Mouse (Mus musculus): ENCODE measurements around the gene Krt31.

Gene Krt31

DNA sequence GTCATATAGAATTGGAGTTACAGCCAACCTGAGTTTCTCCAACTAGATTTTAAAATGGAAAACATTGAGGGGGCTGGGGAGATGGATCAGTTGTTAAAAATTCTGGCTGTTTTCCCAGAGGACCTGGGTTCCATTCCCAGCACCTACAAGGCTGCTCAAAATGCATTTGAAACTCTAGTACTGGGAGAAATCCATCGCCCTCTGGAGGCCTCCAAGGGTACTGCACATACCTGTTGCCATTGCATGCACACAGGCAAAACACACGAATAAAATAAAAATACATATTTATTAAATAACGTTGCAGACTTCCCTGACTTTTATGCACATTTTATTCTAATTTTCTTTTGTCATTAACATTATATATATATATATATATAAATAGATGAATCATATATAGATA, 43.7 kb downstream of the Krt31 start:
- in situ Hi-C loops (cut with MboI, MseI) = no loop called here

DNA sequence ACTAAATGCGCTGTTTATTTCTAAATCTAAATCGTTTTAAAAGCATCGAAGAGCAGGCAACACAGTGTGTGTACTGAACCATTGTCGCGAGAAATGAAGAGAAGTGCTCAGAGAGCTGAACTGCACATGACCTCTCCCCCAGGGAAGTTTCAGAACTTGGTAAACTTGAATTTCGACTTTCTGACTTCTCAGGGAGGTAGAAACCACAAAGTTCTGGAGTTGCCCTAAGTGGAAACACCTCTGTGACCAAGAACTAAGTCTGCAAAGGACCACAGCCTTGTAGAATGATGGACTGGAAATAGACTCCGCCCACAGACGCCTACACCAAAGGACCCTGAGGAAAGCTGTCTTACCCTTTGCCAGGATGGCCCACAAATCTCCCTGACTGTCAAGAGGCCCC, 44.4 kb downstream of the Krt31 start:
- in situ Hi-C loops (cut with MboI, MseI) = no loop called here

DNA sequence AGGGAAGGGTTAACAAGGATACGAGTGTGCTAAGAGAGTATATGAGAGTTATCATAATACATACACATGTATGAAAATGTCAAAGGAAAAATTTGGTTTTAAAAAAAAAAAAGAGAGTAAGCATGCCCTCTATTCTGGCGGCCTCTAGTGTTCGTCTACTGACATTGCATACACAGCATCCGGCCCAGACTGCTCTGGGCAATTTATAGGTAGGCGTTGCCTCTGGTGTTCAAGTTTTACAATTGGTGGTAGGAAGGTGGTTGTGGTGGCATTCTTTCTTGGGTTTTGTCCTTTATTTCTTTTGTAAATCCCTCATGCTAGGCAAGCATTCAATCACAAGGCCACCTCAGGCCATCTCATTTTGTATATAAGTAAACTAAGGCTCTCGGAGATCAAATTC, 45.5 kb downstream of the Krt31 start:
- in situ Hi-C loops (cut with MboI, MseI) = loop anchor here (5.0 kb wide), 1 partner anchor 543 kb away; no protein-coding TSS in a partner anchor

DNA sequence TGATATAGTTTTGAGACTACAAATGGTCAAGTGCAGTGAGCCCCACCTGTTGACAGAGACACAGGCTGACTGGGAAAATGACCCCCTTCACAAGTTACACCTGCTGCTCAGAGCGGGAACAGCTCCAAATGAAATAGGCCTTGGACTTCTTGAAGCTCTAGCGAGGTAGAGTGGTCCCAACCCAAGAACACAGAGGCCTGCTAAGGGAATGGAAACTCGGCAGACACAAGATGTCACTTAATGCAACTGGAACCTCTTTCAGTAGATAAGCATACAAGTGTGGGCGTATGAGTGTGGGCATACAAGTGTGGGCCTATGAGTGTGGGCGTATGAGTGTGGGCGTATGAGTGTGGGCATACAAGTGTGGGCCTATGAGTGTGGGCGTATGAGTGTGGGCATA, 51.3 kb downstream of the Krt31 start:
- in situ Hi-C loops (cut with MboI, MseI) = no loop called here

Data from T-helper 1 cell (primary cell).